Mouse (Mus musculus): ENCODE measurements around the gene Carmil3. TPM values are rescaled to one million over a fixed set of nuclear protein-coding genes. Genes with fewer than 3 reads are reported as not detected.

The Carmil3 gene
- polyA plus RNA-seq, 2 experiments: 0.32 to 2.6 TPM

DNA sequence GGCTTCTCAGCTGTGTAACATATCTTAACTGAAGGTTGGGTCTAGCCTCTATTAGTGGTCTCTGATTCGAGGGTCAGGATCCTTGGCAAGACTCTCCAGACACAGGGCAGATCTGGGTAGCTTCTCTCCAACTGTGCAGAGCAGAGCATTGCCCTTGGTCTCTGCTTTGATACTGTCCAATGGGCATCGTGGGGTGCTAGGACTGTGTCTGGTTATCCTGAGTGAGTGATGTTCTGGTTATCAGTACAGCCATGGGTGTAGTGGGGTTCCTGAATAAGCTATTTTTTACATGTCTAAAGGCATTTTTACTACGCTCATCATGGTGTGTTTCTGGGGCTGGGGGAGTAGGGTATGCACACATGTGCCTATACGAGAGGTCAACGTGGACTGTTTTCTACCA, 12.6 kb upstream of the Carmil3 start:
- Histone ChIP-seq H3K4me3 (ENCODE audit: insufficient read depth in 1 of 2, low read depth in 2 of 2, low read length in 2 of 2) (peak overlapping the region; percentile 78 to 83), H3K4me2 (ENCODE audit: low read depth) (peak overlapping the region; percentile 84)

DNA sequence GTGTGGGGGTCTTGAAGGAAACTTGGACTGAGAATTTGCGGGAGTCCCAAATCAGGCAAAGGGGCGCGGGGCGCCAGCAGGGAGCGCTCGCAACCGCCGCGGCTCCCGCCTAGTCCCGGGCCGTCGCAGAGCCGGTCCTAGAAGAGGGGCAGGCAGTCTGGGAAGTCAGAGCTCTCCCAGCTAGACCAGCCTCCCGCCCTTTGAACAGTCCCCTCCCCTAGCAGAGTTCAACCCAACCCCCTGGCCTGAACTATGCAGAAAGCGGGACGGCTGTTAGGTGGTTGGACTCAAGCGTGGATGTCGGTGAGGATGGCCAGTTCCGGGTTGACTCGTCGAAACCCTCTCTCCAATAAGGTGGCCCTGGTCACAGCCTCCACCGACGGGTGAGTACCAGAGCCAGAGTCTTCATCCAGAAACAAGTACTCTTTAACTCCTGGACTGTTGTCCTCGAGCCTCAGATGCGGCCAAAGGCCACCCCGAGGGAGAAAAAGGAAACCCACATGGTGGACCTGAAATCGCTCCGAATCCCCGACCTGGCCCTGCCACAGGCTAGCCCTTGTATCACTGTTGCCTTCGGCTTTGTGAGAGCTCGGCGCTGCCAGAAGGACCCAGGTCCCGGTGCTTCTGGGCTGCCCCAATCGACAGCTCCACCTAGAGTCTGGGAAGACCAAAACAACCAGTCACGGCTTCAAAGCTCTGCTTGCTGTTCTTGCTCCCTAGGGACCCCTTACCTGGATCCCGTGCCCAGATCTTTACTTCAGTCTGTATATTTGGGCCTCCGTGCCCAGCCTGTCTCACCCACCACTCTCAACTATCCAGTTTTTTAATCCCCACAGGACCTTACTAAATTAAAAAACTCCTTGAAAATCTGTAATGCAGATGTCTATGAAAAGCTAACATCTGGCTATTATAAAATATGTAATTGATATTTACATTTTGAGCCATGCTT, 11.5 kb upstream of the Carmil3 start, which contains the start of gene Dhrs4:
Gene Dhrs4, plus strand, starts transcription at position 108 of the 949 bp plus-strand sequence.
- peak; percentile 84 for ATAC-seq (ENCODE audit: insufficient read depth)
- H3K4me3 ChIP-seq (ENCODE audit: insufficient read depth in 1 of 2, low read depth in 2 of 2, low read length in 2 of 2): peak within 1 kb of the TSS; percentile 78 to 83
- H3K4me2 ChIP-seq (ENCODE audit: low read depth): peak within 1 kb of the TSS; percentile 84
- DNase-seq (ENCODE audit: low read depth in 3 of 3, low spot score in 3 of 3): peak; percentile 73 to 80 (median 76)
- no peaks in the 10 kb centered on the region for H3K36me3 ChIP-seq (replicated peaks; ENCODE audit: control insufficient read depth, insufficient read depth, low read depth)
- H3K9ac ChIP-seq (replicated peaks): peak within 1 kb of the TSS; percentile 92
- WGBS (ENCODE audit: insufficient replicate concordance): under 1% methylated on average over 38 of the region's 38 CpGs
- H3K9me3 ChIP-seq (ENCODE audit: control insufficient read depth, low read length): no peaks in the 10 kb centered on the region
- peaks cover 34 to 43% of the 10 kb centered on the region in 2 experiments for H3K4me1 ChIP-seq (replicated peaks; ENCODE audit: control insufficient read depth in 2 of 2, insufficient read depth in 2 of 2, low read length in 1 of 2)
- TF ChIP-seq CTCF (IDR thresholded peaks at IDR 0.05; ENCODE audit: low read depth): peak; percentile 92
- peak; percentile 14; the same call in 1 of the 2 replicates for TF ChIP-seq EP300 (IDR thresholded peaks at IDR 0.05; ENCODE audit: low read depth)
- H3K27ac ChIP-seq: peak within 1 kb of the TSS; percentile 87
- H3K27me3 ChIP-seq (ENCODE audit: control insufficient read depth, insufficient read depth, low read length): no peaks in the 10 kb centered on the region

More for the DNA sequence above, 12.6 kb upstream of the Carmil3 start:
- WGBS (ENCODE audit: insufficient replicate concordance): 21% methylated on average over 5 of the region's 5 CpGs
- Histone ChIP-seq H3K27me3 (ENCODE audit: control insufficient read depth, insufficient read depth, low read length) (no peaks in the 10 kb centered on the region), H3K9ac (replicated peaks) (peak overlapping the region; percentile 92), H3K27ac (peak overlapping the region; percentile 87), H3K36me3 (replicated peaks; ENCODE audit: control insufficient read depth, insufficient read depth, low read depth) (no peaks in the 10 kb centered on the region), H3K9me3 (ENCODE audit: control insufficient read depth, low read length) (no peaks in the 10 kb centered on the region), H3K4me1 (replicated peaks; ENCODE audit: control insufficient read depth in 2 of 2, insufficient read depth in 2 of 2, low read length in 1 of 2) (peaks cover 34 to 43% of the 10 kb centered on the region in 2 experiments)
- TF ChIP-seq CTCF (IDR thresholded peaks at IDR 0.05; ENCODE audit: low read depth) (no peak), EP300 (IDR thresholded peaks at IDR 0.05; ENCODE audit: low read depth) (0 out of 2 replicates have a peak, but pooled peaks have one; percentile 19)
- DNase-seq (ENCODE audit: low read depth in 3 of 3, low spot score in 3 of 3): peak in 2 of 3 experiments; percentile 52 to 54
- ATAC-seq (ENCODE audit: insufficient read depth): peak; percentile 78

DNA sequence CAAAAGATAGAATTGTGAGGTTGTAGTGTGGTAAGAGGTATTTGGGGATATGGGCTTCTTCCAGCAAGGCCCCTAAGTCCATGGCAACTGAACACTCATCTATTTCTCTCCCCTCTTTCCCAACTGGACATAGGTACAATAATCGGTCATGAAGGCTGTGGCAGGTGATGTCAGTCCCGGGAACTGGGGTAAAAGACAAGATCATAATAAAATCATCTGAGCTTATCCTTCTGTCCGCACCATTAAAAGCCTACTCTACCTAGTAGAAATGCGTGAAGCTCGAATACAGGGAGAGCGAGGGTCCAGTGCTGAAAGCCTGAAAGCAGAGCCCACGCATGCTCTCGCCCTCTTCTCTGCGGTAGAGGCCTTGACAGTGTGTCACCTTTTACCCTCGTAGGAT, 10.8 kb upstream of the Carmil3 start:
- H3K27me3 ChIP-seq (ENCODE audit: control insufficient read depth, insufficient read depth, low read length): no peaks in the 10 kb centered on the region
- H3K36me3 ChIP-seq (replicated peaks; ENCODE audit: control insufficient read depth, insufficient read depth, low read depth): no peaks in the 10 kb centered on the region
- no peak overlapping the region; the same call in 1 of the 2 replicates for H3K27ac ChIP-seq
- H3K9me3 ChIP-seq (ENCODE audit: control insufficient read depth, low read length): no peaks in the 10 kb centered on the region
- TF ChIP-seq EP300 (IDR thresholded peaks at IDR 0.05; ENCODE audit: low read depth) (no peak), CTCF (IDR thresholded peaks at IDR 0.05; ENCODE audit: low read depth) (no peak)
- H3K4me2 ChIP-seq (ENCODE audit: low read depth): peak overlapping the region; percentile 84
- peaks cover 34 to 43% of the 10 kb centered on the region in 2 experiments for H3K4me1 ChIP-seq (replicated peaks; ENCODE audit: control insufficient read depth in 2 of 2, insufficient read depth in 2 of 2, low read length in 1 of 2)
- H3K4me3 ChIP-seq (ENCODE audit: insufficient read depth in 1 of 2, low read depth in 2 of 2, low read length in 2 of 2): peak overlapping the region in 1 of 2 experiments; percentile 83; a peak in 2 of 4 replicates
- peak overlapping the region; percentile 20 for H3K9ac ChIP-seq (replicated peaks)
- DNase-seq (ENCODE audit: low read depth in 3 of 3, low spot score in 3 of 3): no peak
- 78% methylated on average over 10 of the region's 10 CpGs for WGBS (ENCODE audit: insufficient replicate concordance)
- no peak for ATAC-seq (ENCODE audit: insufficient read depth)

DNA sequence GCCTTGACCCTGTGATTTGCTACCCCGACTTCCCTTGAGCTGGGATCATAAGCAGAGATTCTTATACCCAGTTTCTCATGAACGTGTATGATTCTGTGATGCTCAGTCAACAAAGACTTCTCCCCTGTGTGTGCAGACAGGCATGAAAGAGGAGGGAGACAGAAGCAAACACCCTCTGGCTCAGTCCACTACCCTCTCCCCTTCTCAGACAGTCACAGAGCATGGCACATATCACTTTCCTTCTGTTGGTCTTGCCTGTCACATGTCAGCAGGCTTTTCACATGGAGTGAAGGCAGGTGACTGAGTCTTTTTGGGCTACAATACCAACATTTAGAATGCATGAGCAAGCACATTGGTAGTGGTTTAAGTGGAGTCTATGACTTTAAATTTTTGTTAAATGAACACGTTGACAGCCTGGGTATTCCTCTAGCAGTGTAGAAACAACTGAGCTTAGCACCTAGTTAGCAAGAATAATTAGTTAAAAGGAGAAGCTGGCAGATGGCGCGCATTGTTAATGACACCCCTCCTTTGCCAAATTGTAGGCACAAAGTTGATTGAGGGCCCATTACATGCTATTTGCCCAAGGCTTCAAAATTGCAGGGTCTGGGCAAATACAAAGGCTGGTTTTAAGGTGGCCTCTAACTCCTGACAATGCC, 5.9 kb upstream of the Carmil3 start:
- no peaks in the 10 kb centered on the region for H3K27me3 ChIP-seq (ENCODE audit: control insufficient read depth, insufficient read depth, low read length)
- H3K4me3 ChIP-seq (ENCODE audit: insufficient read depth in 1 of 2, low read depth in 2 of 2, low read length in 2 of 2): no peak overlapping the region
- no peak overlapping the region for H3K27ac ChIP-seq
- DNase-seq (ENCODE audit: low read depth in 3 of 3, low spot score in 3 of 3) (no peak), ATAC-seq (ENCODE audit: insufficient read depth) (no peak)
- 73% methylated on average over 5 of the region's 5 CpGs for WGBS (ENCODE audit: insufficient replicate concordance)
- no peak for TF ChIP-seq CTCF (IDR thresholded peaks at IDR 0.05; ENCODE audit: low read depth)
- TF ChIP-seq EP300 (IDR thresholded peaks at IDR 0.05; ENCODE audit: low read depth): no peak
- no peak overlapping the region for H3K9ac ChIP-seq (replicated peaks)
- no peak overlapping the region for H3K4me2 ChIP-seq (ENCODE audit: low read depth)
- H3K36me3 ChIP-seq (replicated peaks; ENCODE audit: control insufficient read depth, insufficient read depth, low read depth): peaks cover 4% of the 10 kb centered on the region; the same call in 1 of the 2 replicates
- H3K4me1 ChIP-seq (replicated peaks; ENCODE audit: control insufficient read depth in 2 of 2, insufficient read depth in 2 of 2, low read length in 1 of 2): peaks cover 3 to 11% of the 10 kb centered on the region in 2 experiments; a peak in 2 of 4 replicates
- no peaks in the 10 kb centered on the region for H3K9me3 ChIP-seq (ENCODE audit: control insufficient read depth, low read length)
